ENCODE assay signal across 8 mouse cellular contexts in genomic region chr12:86830247-86830585, GRCm38 (mm10). TPM values are rescaled to one million over a fixed set of nuclear protein-coding genes. Genes with fewer than 3 reads are reported as not detected.
DNase-seq lines count a peak whose midpoint lies in the region; ATAC-seq and TF ChIP-seq lines count a peak whose summit lies in the region.
"Had no signal": no experiment of that assay in that cellular context is flagged by ENCODE, and none has a peak within 500 bp of the region (broad histone marks: within the 10 kb centered on the region; RNA-seq: fewer than 3 reads in every experiment).

No protein-coding gene starts in this region.

- H3K4me3 ChIP-seq in heart, postnatal 0 days (ENCODE audit: low read depth, low read length): no peak overlapping the region
- no peak overlapping the region for H3K4me3 ChIP-seq in CH12.LX (replicated peaks in 1 of 3; ENCODE audit: low read depth in 2 of 3, low read length in 2 of 3, poor library complexity in 1 of 3)
- no peak overlapping the region for H3K4me3 ChIP-seq in embryonic facial prominence, embryonic 12.5 days
- H3K4me3 ChIP-seq in limb, embryonic 12.5 days (replicated peaks): no peak overlapping the region

- no peak for TF ChIP-seq CTCF in heart, postnatal 0 days (IDR thresholded peaks at IDR 0.05; ENCODE audit: low read depth)
- no peak for TF ChIP-seq CTCF in CH12.LX (conservative IDR thresholded peaks at IDR 0.05 in 1 of 2, IDR thresholded peaks at IDR 0.05 in 1 of 2; ENCODE audit: low read depth in 2 of 2, low read length in 2 of 2)

- dilution Hi-C loops in CH12.LX (cut with MboI; ENCODE audit: extremely low pct_ligation_motif_present, extremely low pct_unique_long_range_greater_than_20kb, low sequenced_read_pairs): no loop called here

- WGBS in heart, postnatal 0 days: 71% methylated on average over 8 of the region's 8 CpGs
- 58% methylated on average over 8 of the region's 8 CpGs for WGBS in embryonic facial prominence, embryonic 12.5 days
- WGBS in limb, embryonic 12.5 days: 74% methylated on average over 8 of the region's 8 CpGs

- no peak for TF ChIP-seq RAD21 in CH12.LX (IDR thresholded peaks at IDR 0.05; ENCODE audit: low read depth, low read length)

- no peak for TF ChIP-seq EP300 in heart, postnatal 0 days (IDR thresholded peaks at IDR 0.05; ENCODE audit: low read depth)
- TF ChIP-seq EP300 in CH12.LX (IDR thresholded peaks at IDR 0.05; ENCODE audit: low read length): no peak

- H3K36me3 ChIP-seq in heart, postnatal 0 days (replicated peaks; ENCODE audit: control insufficient read depth, insufficient read depth, low read length): no peaks in the 10 kb centered on the region
- no peaks in the 10 kb centered on the region for H3K36me3 ChIP-seq in CH12.LX (replicated peaks in 1 of 2; ENCODE audit: control insufficient read depth in 1 of 2, insufficient read depth in 1 of 2, low read length in 1 of 2)
- H3K36me3 ChIP-seq in embryonic facial prominence, embryonic 12.5 days: no peaks in the 10 kb centered on the region
- no peaks in the 10 kb centered on the region for H3K36me3 ChIP-seq in limb, embryonic 12.5 days

- peak overlapping the region; percentile 28; the same call in 1 of the 2 replicates for H3K4me2 ChIP-seq in heart, postnatal 0 days (ENCODE audit: low read depth, low read length)
- 0 out of 2 replicates have a peak overlapping the region, but pooled peaks have one; percentile 9 for H3K4me2 ChIP-seq in CH12.LX (ENCODE audit: insufficient read depth, low read depth, poor library complexity, severe bottlenecking)
- no peak overlapping the region for H3K4me2 ChIP-seq in embryonic facial prominence, embryonic 12.5 days (replicated peaks)
- no peak overlapping the region for H3K4me2 ChIP-seq in limb, embryonic 12.5 days

- DNase-seq in heart, postnatal 0 days (ENCODE audit: low spot score): peak; percentile 3
- DNase-seq in heart, adult 8-10 months (ENCODE audit: low spot score): no peak
- no peak for DNase-seq in CH12.LX (ENCODE audit: extremely low read depth)
- DNase-seq in layer of hippocampus, adult 11-12 months (ENCODE audit: low spot score): no peak
- no peak for DNase-seq in spleen, postnatal 36 days (ENCODE audit: low spot score in 2 of 2)
- DNase-seq: lung, postnatal 10 days had no signal

- H3K9ac ChIP-seq in heart, postnatal 0 days (replicated peaks; ENCODE audit: low read depth, low read length): peak overlapping the region; percentile 24; the same call in 1 of the 2 replicates
- H3K9ac ChIP-seq in CH12.LX (ENCODE audit: insufficient read depth, low read depth): no peak overlapping the region
- no peak overlapping the region for H3K9ac ChIP-seq in embryonic facial prominence, embryonic 12.5 days
- no peak overlapping the region for H3K9ac ChIP-seq in limb, embryonic 12.5 days (replicated peaks)

- in situ Hi-C loops in CH12.LX (cut with MboI; ENCODE audit: low pct_ligation_motif_present, low pct_unique_long_range_greater_than_20kb, low sequenced_read_pairs): loop anchor here (5.0 kb wide), 1 partner anchor 57 kb away; no protein-coding TSS in a partner anchor

- ATAC-seq in heart, postnatal 0 days (ENCODE audit: insufficient read depth, low read depth): no peak
- ATAC-seq in embryonic facial prominence, embryonic 12.5 days (ENCODE audit: insufficient number of reproducible peaks, insufficient read depth, low FRiP score, low TSS enrichment): no peak
- ATAC-seq in limb, embryonic 12.5 days (ENCODE audit: insufficient number of reproducible peaks, insufficient read depth, low FRiP score, low TSS enrichment, low read depth): no peak

- peak overlapping the region; percentile 82 for H3K27ac ChIP-seq in heart, postnatal 0 days (ENCODE audit: low read depth)
- H3K27ac ChIP-seq in CH12.LX (ENCODE audit: insufficient read depth, low read depth): no peak overlapping the region
- 0 out of 2 replicates have a peak overlapping the region, but pooled peaks have one; percentile 19 for H3K27ac ChIP-seq in embryonic facial prominence, embryonic 12.5 days
- peak overlapping the region; percentile 32; the same call in 1 of the 2 replicates for H3K27ac ChIP-seq in limb, embryonic 12.5 days

- H3K27me3 ChIP-seq in heart, postnatal 0 days (ENCODE audit: control insufficient read depth, insufficient read depth, low read length): no peaks in the 10 kb centered on the region
- no peaks in the 10 kb centered on the region for H3K27me3 ChIP-seq in CH12.LX (replicated peaks)
- no peaks in the 10 kb centered on the region for H3K27me3 ChIP-seq in embryonic facial prominence, embryonic 12.5 days
- no peaks in the 10 kb centered on the region for H3K27me3 ChIP-seq in limb, embryonic 12.5 days

- no peaks in the 10 kb centered on the region for H3K9me3 ChIP-seq in heart, postnatal 0 days (replicated peaks; ENCODE audit: control insufficient read depth, low read length)
- no peaks in the 10 kb centered on the region for H3K9me3 ChIP-seq in CH12.LX (replicated peaks; ENCODE audit: low read length)
- H3K9me3 ChIP-seq in embryonic facial prominence, embryonic 12.5 days: no peaks in the 10 kb centered on the region
- H3K9me3 ChIP-seq in limb, embryonic 12.5 days: no peaks in the 10 kb centered on the region

- no peaks in the 10 kb centered on the region for H3K79me2 ChIP-seq in CH12.LX (replicated peaks; ENCODE audit: control insufficient read depth, extremely low read depth, insufficient read depth, poor library complexity, severe bottlenecking)

- no peak for TF ChIP-seq POLR2A in CH12.LX (IDR thresholded peaks at IDR 0.05; ENCODE audit: low read depth, low read length)

- H3K4me1 ChIP-seq in heart, postnatal 0 days (ENCODE audit: control insufficient read depth, insufficient read depth): peaks cover 69% of the 10 kb centered on the region
- peaks cover 26 to 80% of the 10 kb centered on the region in 2 experiments for H3K4me1 ChIP-seq in CH12.LX (ENCODE audit: control insufficient read depth in 1 of 2, insufficient read depth in 2 of 2)
- H3K4me1 ChIP-seq in embryonic facial prominence, embryonic 12.5 days: peaks cover 46% of the 10 kb centered on the region
- peaks cover 43% of the 10 kb centered on the region for H3K4me1 ChIP-seq in limb, embryonic 12.5 days (replicated peaks)

TF ChIP-seq in CH12.LX, 34 proteins besides CTCF, POLR2A, EP300 and RAD21:
- TF ChIP-seq GABPA (IDR thresholded peaks at IDR 0.05; ENCODE audit: insufficient replicate concordance, low read depth, low read length) (no peak), ZC3H11A (IDR thresholded peaks at IDR 0.05; ENCODE audit: low read depth, low read length) (no peak), ZMIZ1 (IDR thresholded peaks at IDR 0.05; ENCODE audit: low read depth, low read length) (no peak), MYC (IDR thresholded peaks at IDR 0.05; ENCODE audit: low read depth, low read length) (no peak), MAZ (IDR thresholded peaks at IDR 0.05; ENCODE audit: low read depth, low read length) (no peak), CHD2 (IDR thresholded peaks at IDR 0.05; ENCODE audit: low read length) (no peak), PAX5 (IDR thresholded peaks at IDR 0.05; ENCODE audit: low read length) (no peak), MXI1 (IDR thresholded peaks at IDR 0.05; ENCODE audit: low read depth, low read length) (no peak), SIN3A (IDR thresholded peaks at IDR 0.05; ENCODE audit: low read length) (no peak), MAFK (IDR thresholded peaks at IDR 0.05; ENCODE audit: insufficient replicate concordance, low read length) (no peak), ZNF384 (IDR thresholded peaks at IDR 0.05; ENCODE audit: low read depth, low read length) (no peak), JUN (IDR thresholded peaks at IDR 0.05; ENCODE audit: insufficient read depth, low read depth, low read length) (no peak), UBTF (IDR thresholded peaks at IDR 0.05; ENCODE audit: low read depth, low read length) (no peak), RCOR1 (conservative IDR thresholded peaks at IDR 0.05; ENCODE audit: low read depth, low read length) (no peak), IRF4 (IDR thresholded peaks at IDR 0.05; ENCODE audit: low read depth, low read length) (no peak), CHD1 (IDR thresholded peaks at IDR 0.05; ENCODE audit: low read depth, low read length) (no peak)
TF ChIP-seq in CH12.LX: peak in this region for 0.

RNA-seq across cellular contexts. Expression of gene Irf2bpl, which starts 54.4 kb away (rescaled TPM):
- 74.0 and 88.5 TPM in 2 replicates for total RNA-seq in heart, postnatal 0 days (2014; rRNA removed; ENCODE audit: low replicate concordance)
- polyA plus RNA-seq in heart, postnatal 0 days (2015; fragmentation: Nextera tagmentation; extraction: Ambion mirVana): 26.4 and 30.0 TPM in 2 replicates
- total RNA-seq in heart, adult 8-10 months (2022): 10 to 100 TPM; 26.2 to 30.4 (median 27.8) TPM
- total RNA-seq in CH12.LX (2012; rRNA removed) (19.6 and 21.4 TPM in 2 replicates), CH12.LX (2014; rRNA removed) (7.0 and 8.2 TPM in 2 replicates)
- polyA plus RNA-seq in CH12.LX (2012; ENCODE audit: insufficient read length, low read depth): 10.2 and 12.1 TPM in 2 replicates
- polyA plus RNA-seq in embryonic facial prominence, embryonic 12.5 days (2016; fragmentation: Nextera tagmentation; extraction: Ambion mirVana): 53.9 and 59.2 TPM in 2 replicates
- polyA plus RNA-seq in limb, embryonic 12.5 days (2016; fragmentation: Nextera tagmentation; extraction: Ambion mirVana): 55.7 and 57.2 TPM in 2 replicates

Comparison
In these comparisons a context has a peak if more than half of its experiments do, and no peak if none do; other contexts are left out.
1. H3K4me2 ChIP-seq: peak in heart, postnatal 0 days (single experiment) and CH12.LX (single experiment); none in embryonic facial prominence, embryonic 12.5 days (single experiment) and limb, embryonic 12.5 days (single experiment).